8 mouse cellular contexts compared by ENCODE assay signal in the genomic region with DNA sequence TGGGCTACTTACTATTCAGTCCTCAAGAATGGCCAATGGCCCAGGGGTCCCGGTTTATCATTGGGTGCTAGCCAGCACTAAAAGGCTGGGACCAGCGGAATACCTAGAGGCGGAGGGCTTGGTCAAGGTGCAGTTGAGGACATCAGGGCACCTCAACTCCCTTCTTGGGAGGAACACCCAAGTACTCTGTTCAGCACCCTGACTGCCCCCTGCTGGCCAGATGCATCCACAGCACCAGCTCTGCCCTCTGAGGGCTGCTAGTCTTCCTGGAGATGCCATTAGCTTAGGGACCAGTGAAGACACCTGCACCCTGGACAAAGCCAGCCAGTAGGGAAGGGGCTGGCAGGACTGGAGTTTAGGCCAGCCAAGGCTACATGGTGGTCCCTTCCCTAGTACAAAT. TPM values are rescaled to one million over a fixed set of nuclear protein-coding genes. Genes with fewer than 3 reads are reported as not detected.
DNase-seq lines count a peak whose midpoint lies in the region; ATAC-seq and TF ChIP-seq lines count a peak whose summit lies in the region.

No protein-coding gene starts in this region.

- no peaks in the 10 kb centered on the region for H3K9me3 ChIP-seq in heart, embryonic 12.5 days (replicated peaks)
- H3K9me3 ChIP-seq in liver, postnatal 0 days (ENCODE audit: low read length), result no peaks in the 10 kb centered on the region

- H3K4me3 ChIP-seq in embryonic fibroblast, embryonic 13.5 days (ENCODE audit: insufficient read depth, low read length), result 0 out of 2 replicates have a peak overlapping the region, but pooled peaks have one; percentile 77
- H3K4me3 ChIP-seq in heart, embryonic 12.5 days, result no peak overlapping the region
- H3K4me3 ChIP-seq in liver, postnatal 0 days (ENCODE audit: low read depth, low read length), result no peak overlapping the region

- TF ChIP-seq EP300 in liver, postnatal 0 days (IDR thresholded peaks at IDR 0.05; ENCODE audit: low read depth), result no peak

- H3K9ac ChIP-seq in heart, embryonic 12.5 days, result 0 out of 2 replicates have a peak overlapping the region, but pooled peaks have one; percentile 88
- no peak overlapping the region for H3K9ac ChIP-seq in liver, postnatal 0 days (replicated peaks)

- 56% methylated on average over 3 of the region's 3 CpGs for WGBS in heart, embryonic 12.5 days
- WGBS in liver, postnatal 0 days (ENCODE audit: insufficient replicate concordance), result 65% methylated on average over 3 of the region's 3 CpGs

- DNase-seq in CD4-positive helper T cell, adult 2 months (ENCODE audit: low read depth, low spot score), result peak; percentile 72
- peak; percentile 80 for DNase-seq in adrenal gland, postnatal 25 days
- DNase-seq in kidney, postnatal 10 days, result peak; percentile 87
- peak; percentile 80 for DNase-seq in liver, postnatal 0 days
- DNase-seq in thymus, postnatal 0 days (ENCODE audit: low spot score), result peak; percentile 85

- H3K36me3 ChIP-seq in heart, embryonic 12.5 days, result no peaks in the 10 kb centered on the region
- H3K36me3 ChIP-seq in liver, postnatal 0 days (replicated peaks; ENCODE audit: insufficient read depth, low read length), result no peaks in the 10 kb centered on the region

- H3K4me1 ChIP-seq in embryonic fibroblast, embryonic 13.5 days (ENCODE audit: control insufficient read depth, insufficient read depth, low read length), result no peaks in the 10 kb centered on the region
- peaks cover 37% of the 10 kb centered on the region for H3K4me1 ChIP-seq in heart, embryonic 12.5 days (replicated peaks)
- peaks cover 7% of the 10 kb centered on the region for H3K4me1 ChIP-seq in liver, postnatal 0 days (ENCODE audit: insufficient read depth)

- no peak for TF ChIP-seq POLR2A in embryonic fibroblast, embryonic 13.5 days (IDR thresholded peaks at IDR 0.05; ENCODE audit: low read depth, low read length)

- peak overlapping the region; percentile 93; the same call in 1 of the 2 replicates for H3K4me2 ChIP-seq in heart, embryonic 12.5 days
- H3K4me2 ChIP-seq in liver, postnatal 0 days (ENCODE audit: low read depth, low read length), result no peak overlapping the region

- H3K27ac ChIP-seq in embryonic fibroblast, embryonic 13.5 days (ENCODE audit: insufficient read depth, low read length), result no peak overlapping the region
- H3K27ac ChIP-seq in heart, embryonic 12.5 days (ENCODE audit: poor library complexity, severe bottlenecking), result no peak overlapping the region
- no peak overlapping the region for H3K27ac ChIP-seq in liver, postnatal 0 days (ENCODE audit: low read depth)

- no peak for ATAC-seq in heart, embryonic 12.5 days (ENCODE audit: insufficient number of reproducible peaks, low FRiP score)
- no peak for ATAC-seq in liver, postnatal 0 days
- peak; percentile 27; the same call in 1 of the 2 replicates for ATAC-seq in neutrophil, adult 5-6 weeks (ENCODE audit: extremely low read depth, insufficient number of reproducible peaks, low FRiP score, poor library complexity, severe bottlenecking)

- peaks cover 23% of the 10 kb centered on the region for H3K27me3 ChIP-seq in heart, embryonic 12.5 days (replicated peaks)
- peaks cover 14% of the 10 kb centered on the region for H3K27me3 ChIP-seq in liver, postnatal 0 days (ENCODE audit: insufficient read depth, low read length)

- peak; percentile 90 for TF ChIP-seq CTCF in embryonic fibroblast, embryonic 13.5 days (IDR thresholded peaks at IDR 0.05; ENCODE audit: borderline replicate concordance, insufficient read depth, low read length)
- peak; percentile 79 for TF ChIP-seq CTCF in liver, postnatal 0 days (IDR thresholded peaks at IDR 0.05; ENCODE audit: low read depth)

RNA-seq across cellular contexts. Expression of a gene that starts 1.9 kb away (rescaled TPM):
- total RNA-seq in adrenal gland, postnatal 25 days (2021), result 13.2 and 13.4 TPM in 2 replicates
- polyA plus RNA-seq in embryonic fibroblast, embryonic 13.5 days (2011; ENCODE audit: insufficient read length, low read depth, missing spikeins), result 57.1 and 67.1 TPM in 2 replicates
- 12.4 and 14.1 TPM in 2 replicates for polyA plus RNA-seq in heart, embryonic 12.5 days (2016; fragmentation: Nextera tagmentation; extraction: Ambion mirVana)
- 0.30 and 0.33 TPM in 2 replicates for polyA plus RNA-seq in liver, postnatal 0 days (2015; fragmentation: Nextera tagmentation; extraction: Ambion mirVana)
- 2.5 and 2.8 TPM in 2 replicates for total RNA-seq in neutrophil, adult 5-6 weeks (2017)
- 1.6 and 1.7 TPM in 2 replicates for polyA plus RNA-seq in thymus, postnatal 0 days (2015; fragmentation: Nextera tagmentation; extraction: Ambion mirVana)
